Mouse (Mus musculus) urinary bladder, postnatal 25 days (tissue): ENCODE measurements at regions not wholly inside any gene's neighbourhood (a gene's known extent, or its start where the extent isn't known, plus 50 kb on each side); places are given as distances from the start of the nearest gene placed in this dataset.

ENCODE experiments used
- DNase-seq: peaks from one replicate; pipeline ENCODE4 v3.0.0; 2022; ENCODE audit warnings: low spot score

GRCm38 (mm10) chr7:70972023-70972400, 379.3 kb downstream of the Gm10295 start:
- DNase-seq: no peak

GRCm38 (mm10) chr7:70971323-70972022, 379.8 kb downstream of the Gm10295 start:
- no peak for DNase-seq

- DNase-seq: no peak
These were observed 398.8 kb downstream of the Gm10295 start for GRCm38 (mm10) chr7:70952318-70952959.

- DNase-seq: no peak
These were observed 403.0 kb downstream of the Gm10295 start for GRCm38 (mm10) chr7:70948281-70948680.

DNA sequence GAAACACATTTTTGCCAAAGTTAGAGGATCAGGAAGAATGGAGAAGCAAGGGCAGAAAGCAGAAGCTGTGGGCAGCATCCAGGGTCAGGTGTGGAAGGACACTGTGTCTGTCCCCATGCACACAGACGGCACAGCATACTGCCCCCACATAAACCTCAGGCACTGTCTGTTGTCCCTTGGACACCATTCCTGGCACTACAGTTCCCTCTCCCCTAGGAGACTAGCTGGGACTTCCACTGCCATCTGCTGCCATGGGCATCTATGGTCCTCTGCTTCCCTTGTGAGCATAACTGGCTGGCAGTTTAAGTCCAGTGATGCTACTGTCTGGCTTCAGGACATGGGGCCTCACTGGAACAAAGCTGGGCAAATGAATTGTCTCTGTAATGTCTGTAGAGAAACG, 405.0 kb downstream of the Gm10295 start:
- DNase-seq: no peak

- DNase-seq: no peak
These were observed 420.4 kb downstream of the Gm10295 start for GRCm38 (mm10) chr7:70930911-70931310.

GRCm38 (mm10) chr7:70929935-70930334, 421.4 kb downstream of the Gm10295 start:
- no peak for DNase-seq

- no peak for DNase-seq
These were observed 423.3 kb downstream of the Gm10295 start for GRCm38 (mm10) chr7:70928001-70928400.

DNA sequence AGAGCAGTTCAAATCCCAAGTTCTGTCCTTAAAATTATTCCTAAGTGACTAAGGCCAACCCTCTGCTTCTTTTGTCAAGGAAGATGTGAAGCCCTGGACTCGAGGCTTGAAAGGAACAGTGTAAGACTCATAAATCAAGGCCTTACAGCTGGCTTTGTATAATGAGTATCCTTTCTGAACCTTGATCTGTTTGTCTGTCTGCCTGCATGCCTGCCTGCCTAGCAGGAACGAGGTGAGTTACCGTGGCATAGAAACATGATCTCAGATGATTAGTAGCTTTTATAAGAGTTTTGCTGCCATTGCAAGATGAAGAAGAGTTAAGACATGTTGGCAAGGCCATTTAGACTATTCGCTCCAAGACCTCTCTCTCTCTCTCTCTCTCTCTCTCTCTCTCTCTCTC, 434.3 kb downstream of the Gm10295 start:
- DNase-seq: no peak

GRCm38 (mm10) chr7:70908921-70909320, 442.4 kb downstream of the Gm10295 start:
- DNase-seq: no peak

DNA sequence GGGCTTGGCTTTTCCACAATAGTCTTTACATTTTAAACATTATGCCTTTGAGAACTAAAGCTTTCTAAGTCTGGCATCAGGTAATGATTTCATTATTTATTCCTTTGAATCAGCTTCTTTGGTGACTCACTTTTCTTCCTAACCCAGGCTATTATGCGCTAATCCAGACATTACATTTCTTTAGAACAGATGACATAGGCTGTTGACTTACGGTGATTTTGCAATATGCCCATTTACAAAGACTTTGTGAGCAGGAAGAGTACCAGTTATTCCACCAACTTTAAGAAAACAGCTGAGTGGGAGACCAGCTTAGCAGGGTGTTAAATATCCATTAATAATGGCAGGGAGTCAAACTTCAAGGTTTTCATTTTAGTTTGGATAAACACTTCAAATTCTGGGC, 459.6 kb downstream of the Gm10295 start:
- no peak for DNase-seq

DNA sequence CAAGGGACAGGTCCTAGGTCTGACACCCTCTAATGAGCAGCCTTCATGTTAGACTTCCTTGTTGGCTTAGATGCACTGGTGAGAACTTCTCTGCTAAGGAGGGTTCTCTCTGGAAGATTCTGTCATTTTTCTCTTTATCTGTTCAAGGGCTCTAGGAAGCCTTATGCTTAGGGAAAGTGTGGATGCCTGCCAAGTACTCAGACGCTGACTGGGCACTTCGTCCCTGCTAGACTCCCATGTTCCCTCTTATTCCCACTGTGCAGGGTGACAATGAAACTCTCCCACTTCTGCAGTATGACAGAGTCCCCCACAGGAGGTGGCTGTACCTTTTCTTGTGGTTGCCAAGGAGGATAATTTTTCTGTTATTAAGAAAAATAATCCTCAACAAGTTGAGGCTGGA, 470.8 kb downstream of the Gm10295 start:
- DNase-seq: no peak

DNA sequence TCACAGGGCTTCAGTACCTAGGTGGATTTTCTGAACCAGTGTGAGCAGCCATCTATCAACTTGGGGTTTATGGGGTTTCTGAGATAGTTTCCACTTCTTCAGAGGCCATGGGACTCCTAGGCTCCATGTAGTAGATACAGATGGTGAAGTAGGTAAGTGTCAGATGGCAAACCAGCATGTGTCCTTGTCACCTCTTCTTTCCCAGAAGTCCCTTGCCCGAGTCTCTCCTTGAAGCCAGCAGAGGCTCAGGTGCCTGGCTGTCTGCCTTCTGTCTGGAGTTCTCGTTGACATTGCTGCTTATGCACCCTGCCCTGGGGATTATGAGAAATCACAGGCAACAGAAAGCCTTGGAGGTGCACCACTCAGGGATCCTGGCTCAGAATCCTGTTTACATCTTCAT, 476.9 kb downstream of the Gm10295 start:
- no peak for DNase-seq

DNA sequence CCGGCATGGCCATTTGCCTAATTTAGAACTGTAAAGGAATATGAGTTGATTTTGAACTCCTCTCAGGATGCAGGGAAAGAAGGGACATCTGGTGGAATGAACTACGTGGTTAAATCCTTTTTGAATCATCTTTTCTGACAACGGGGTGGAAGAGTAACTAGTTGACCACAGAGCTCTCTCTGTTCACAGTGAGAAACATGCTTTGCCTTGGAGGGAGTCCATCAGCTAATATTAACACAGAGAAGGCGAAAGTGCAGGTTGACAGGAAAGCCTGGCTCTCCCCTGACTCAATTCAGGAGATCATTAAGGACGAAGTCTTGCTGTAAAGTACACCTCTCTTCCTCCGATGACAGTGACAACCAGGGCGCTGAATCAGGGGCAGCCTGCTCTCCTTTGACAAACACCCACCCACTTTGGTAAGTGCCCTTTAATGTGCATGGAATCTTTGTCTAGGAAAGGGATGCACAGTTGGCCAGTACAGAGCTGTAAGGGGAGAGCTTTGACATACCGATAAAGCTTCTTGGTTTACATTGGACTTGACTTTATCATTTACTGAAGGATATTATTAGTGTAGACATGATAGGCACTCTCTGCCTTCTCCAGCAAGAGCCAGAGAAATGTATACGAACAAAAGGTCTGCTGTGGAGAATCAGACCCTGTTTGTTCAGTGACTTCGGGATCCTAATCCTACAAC, 480.3 kb downstream of the Gm10295 start:
- no peak for DNase-seq

DNA sequence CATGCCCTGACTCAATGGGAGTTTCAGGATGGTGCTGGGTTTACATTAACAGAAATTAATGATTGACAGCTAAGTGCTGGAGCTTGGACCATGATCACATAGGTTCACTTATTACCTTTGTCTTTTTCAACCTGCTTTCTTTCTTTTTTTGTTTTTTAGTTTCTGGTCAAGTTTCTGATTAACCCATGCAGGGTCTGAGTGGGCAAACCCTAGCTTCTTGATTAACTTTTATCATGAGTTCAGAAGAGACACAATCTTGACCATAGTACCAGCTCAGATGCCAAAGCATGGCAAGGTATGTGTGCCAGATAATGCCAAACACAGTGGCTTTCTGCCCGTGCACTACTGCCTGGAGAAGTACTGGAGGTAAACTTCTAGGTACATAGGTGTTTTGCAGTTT, 482.2 kb downstream of the Gm10295 start:
- DNase-seq: no peak

DNA sequence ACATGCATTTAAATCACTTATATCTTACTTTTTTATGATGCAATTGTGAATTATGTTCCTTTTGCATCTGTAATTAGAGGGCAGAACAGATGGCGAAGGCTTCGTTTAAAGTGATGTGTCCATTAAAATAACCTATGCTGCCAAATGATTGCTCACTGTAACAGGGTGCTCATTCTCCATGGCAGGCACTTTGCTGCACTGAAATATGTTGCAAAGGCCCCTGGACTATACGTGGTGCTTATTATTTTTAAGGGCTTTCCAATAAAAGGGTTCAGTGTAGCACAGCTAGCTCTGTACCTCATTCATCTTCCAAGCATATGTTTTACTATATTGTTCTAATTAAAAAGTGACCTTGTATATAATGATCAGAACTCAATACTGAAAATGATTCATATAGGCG, 491.3 kb downstream of the Gm10295 start:
- no peak for DNase-seq

DNA sequence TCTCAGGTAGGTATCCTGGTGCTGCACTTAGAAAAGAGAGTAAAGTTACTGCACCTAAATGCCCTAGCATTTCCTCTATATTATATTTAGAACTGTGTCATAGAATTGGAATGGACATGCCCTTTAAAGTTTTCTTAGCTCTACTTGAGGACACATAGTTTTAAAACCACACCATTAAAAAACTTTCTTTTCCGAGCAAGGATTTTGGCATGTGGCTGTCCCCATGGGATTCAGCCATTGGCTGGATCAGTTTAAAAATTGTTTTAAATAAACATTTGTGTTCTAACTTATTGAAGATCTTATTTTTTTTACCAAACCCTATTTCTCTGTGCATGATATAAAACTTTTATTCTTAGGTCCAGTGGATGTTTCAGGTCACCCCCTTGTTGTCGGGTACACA, 484.2 kb upstream of the Nr2f2 start:
- DNase-seq: no peak

DNA sequence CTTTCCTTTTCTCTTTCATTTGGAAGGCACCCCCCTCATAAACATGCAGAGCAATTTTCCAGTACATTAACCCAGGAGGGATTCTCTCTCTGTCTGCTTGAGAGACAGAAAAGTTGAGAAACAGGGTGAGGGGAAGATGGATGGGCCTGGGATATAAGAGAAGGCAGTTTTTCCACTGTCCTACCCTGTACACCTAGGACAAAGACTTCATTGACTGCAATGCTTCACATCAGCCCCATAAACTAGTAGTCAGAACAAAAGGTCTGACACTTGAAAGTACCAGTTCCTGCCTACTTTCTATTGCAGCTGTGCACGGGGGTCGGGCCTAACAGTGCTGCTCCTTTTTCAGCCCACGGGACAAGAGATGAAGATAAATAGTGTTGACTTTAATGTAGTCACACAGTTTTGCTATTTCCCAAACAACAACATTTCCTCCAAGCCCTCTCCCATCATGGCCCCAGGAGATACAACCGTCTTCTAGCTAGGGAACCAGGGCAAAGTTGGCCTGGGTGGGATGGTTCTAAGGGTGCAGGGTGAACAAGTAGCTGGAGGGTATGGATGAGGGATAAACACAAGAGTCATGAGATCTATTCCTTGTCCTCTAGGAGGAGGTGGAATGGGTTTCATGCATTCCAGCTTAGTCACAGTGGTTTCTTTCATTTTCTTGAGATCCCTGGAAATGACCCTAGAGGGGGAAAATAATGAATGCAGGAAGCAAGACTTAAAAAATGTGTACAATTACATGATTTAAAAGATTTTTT, 481.7 kb upstream of the Nr2f2 start:
- DNase-seq: no peak

GRCm38 (mm10) chr7:70847450-70847993, 481.0 kb upstream of the Nr2f2 start:
- DNase-seq: no peak

- DNase-seq: no peak
These were observed 479.5 kb upstream of the Nr2f2 start for GRCm38 (mm10) chr7:70846076-70846475.

GRCm38 (mm10) chr7:70840142-70840541, 473.6 kb upstream of the Nr2f2 start:
- no peak for DNase-seq

- DNase-seq: no peak
These were observed 472.7 kb upstream of the Nr2f2 start for GRCm38 (mm10) chr7:70839190-70839589.
